Mouse (Mus musculus) midbrain, embryonic 11.5 days (tissue): ENCODE measurements around the gene Tubb3. TPM values are rescaled to one million over a fixed set of nuclear protein-coding genes. Genes with fewer than 3 reads are reported as not detected.
"Not testable (repeated sequence)": the region's sequence is repeated elsewhere in the genome, so short reads cannot be mapped to it uniquely, and the experiment has no call there.

Source experiments
- ATAC-seq: fragments of 200-750 bp; cut with Nextera tagmentation; 2 replicates; pipeline ENCODE4 v1.8.0; 2017; ENCODE audit warnings: moderate TSS enrichment, moderate library complexity; ENCODE audit not compliant: low FRiP score
- DNase-seq: peaks from one replicate; pipeline ENCODE4 v3.0.0; 2015; ENCODE audit warnings: low spot score; ENCODE audit errors: missing footprints
- H3K27ac ChIP-seq: fragments of 300-500 bp; sonication (generic); 2 replicates; pipeline ENCODE4 v1.5.1; 2014; ENCODE audit warnings: low read depth, low read length
- H3K27me3 ChIP-seq: fragments of 300-500 bp; sonication (generic); 2 replicates; pipeline ENCODE4 v1.6.1; 2014; ENCODE audit warnings: mild to moderate bottlenecking, low read length, moderate library complexity, mixed read lengths; ENCODE audit not compliant: control insufficient read depth, insufficient read depth
- H3K36me3 ChIP-seq: fragments of 300-500 bp; sonication (generic); 2 replicates; pipeline ENCODE4 v1.6.1; 2014; ENCODE audit warnings: mild to moderate bottlenecking, low read length, moderate library complexity, mixed read lengths; ENCODE audit not compliant: control insufficient read depth, insufficient read depth
- H3K4me1 ChIP-seq: fragments of 300-500 bp; sonication (generic); 2 replicates; pipeline ENCODE4 v1.6.1; 2014; ENCODE audit warnings: low read length; ENCODE audit not compliant: control insufficient read depth, insufficient read depth
- H3K4me2 ChIP-seq: fragments of 300-500 bp; sonication (generic); 2 replicates; pipeline ENCODE4 v1.6.1; 2014; ENCODE audit warnings: mild to moderate bottlenecking, moderate library complexity
- H3K4me3 ChIP-seq: fragments of 300-500 bp; sonication (generic); 2 replicates; pipeline ENCODE4 v1.5.1; 2014; ENCODE audit warnings: low read depth, low read length
- H3K9ac ChIP-seq: fragments of 300-500 bp; sonication (generic); 2 replicates; pipeline ENCODE4 v1.6.1; 2014; ENCODE audit warnings: low read length
- H3K9me3 ChIP-seq: fragments of 300-500 bp; sonication (generic); 2 replicates; pipeline ENCODE4 v1.6.1; 2016; ENCODE audit warnings: low read length; ENCODE audit not compliant: control insufficient read depth
- WGBS: fragments of 180-500 bp; shearing (Covaris S2); extraction: QIAGEN DNeasy Blood & Tissue Kit; methylation state at CpG from one replicate; pipeline ENCODE4 v1.1.7; 2014; 5-methylcytosine and 5-hydroxymethylcytosine counted together
- polyA plus RNA-seq: library from polyadenylated mRNA; unstranded; fragments of >200 nt; fragmentation: Nextera tagmentation; extraction: Ambion mirVana; gene quantifications from 2 replicates; pipeline ENCODE4 v1.2.1, GENCODE M21; 2014

The Tubb3 gene
- polyA plus RNA-seq, 1 experiment from 2014 or later: 840 TPM

DNA sequence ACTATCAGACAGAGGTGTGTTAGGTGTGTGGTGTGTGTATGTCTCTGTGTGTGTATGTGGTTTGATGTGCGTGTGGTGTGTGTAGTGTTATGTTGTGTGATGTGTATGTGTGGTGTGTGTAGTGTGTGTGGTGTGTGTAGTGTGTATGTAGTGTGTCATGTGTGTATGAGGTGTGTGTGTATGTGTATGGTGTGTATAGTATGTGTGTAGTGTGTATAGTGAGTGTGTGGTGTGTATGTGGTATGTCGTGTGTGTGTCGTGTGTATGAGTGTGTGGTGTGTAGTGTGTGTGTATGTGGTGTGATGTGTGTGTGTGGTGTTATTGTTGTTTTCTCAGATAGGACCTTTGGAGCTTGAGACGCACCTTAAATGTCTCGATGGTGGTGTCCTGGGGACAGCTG lies 31.1 kb downstream of the Tubb3 start:
- H3K9ac ChIP-seq: no peak overlapping the region
- H3K27ac ChIP-seq: no peak overlapping the region
- no peaks in the 10 kb centered on the region for H3K27me3 ChIP-seq
- no peak for DNase-seq
- WGBS: 84% methylated on average over 5 of the region's 5 CpGs
- no peaks in the 10 kb centered on the region for H3K9me3 ChIP-seq
- H3K4me1 ChIP-seq: peaks cover 3% of the 10 kb centered on the region; the same call in 1 of the 2 replicates
- no peaks in the 10 kb centered on the region for H3K36me3 ChIP-seq
- no peak overlapping the region for H3K4me3 ChIP-seq
- ATAC-seq: peak; percentile 43; the same call in 1 of the 2 replicates
- H3K4me2 ChIP-seq: peak overlapping the region; percentile 59; the same call in 1 of the 2 replicates

DNA sequence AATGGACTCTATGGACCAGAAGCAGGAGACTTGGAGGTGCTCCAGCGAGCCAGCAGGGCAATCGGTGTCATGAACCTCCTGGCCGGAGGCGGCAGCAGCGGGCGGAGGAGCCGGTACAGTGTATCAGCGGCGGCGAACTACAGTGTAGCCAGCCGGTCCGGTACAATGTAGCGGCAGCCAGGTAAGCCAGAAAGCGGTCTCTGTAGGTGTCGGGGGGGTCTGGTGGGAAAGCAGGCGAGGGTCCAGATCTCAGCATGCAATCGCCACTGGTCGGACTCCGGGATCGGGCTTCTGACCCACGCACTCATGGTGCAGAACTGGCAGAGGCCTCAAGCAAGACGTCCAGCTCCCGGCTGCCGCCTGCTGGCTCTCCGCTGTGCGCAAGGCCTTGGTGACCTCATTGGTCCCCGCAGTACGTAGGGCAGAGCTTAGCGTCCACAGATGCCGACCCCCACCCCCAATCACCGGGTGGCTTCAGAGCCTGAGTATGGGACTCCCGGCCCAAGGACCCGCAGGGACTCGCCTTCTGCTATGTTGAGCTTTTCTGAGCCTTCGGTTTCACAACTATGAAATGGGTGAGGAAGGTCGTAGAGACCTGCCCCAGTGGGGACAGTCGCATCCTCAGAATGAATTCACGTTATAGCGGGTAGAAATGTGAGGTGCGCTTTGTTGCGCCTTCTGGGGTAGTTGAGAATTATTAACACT lies 31.8 kb downstream of the Tubb3 start:
- H3K4me3 ChIP-seq: peak overlapping the region; percentile 62
- no peaks in the 10 kb centered on the region for H3K36me3 ChIP-seq
- no peaks in the 10 kb centered on the region for H3K27me3 ChIP-seq
- H3K9me3 ChIP-seq: no peaks in the 10 kb centered on the region
- H3K4me1 ChIP-seq: peaks cover 3% of the 10 kb centered on the region; the same call in 1 of the 2 replicates
- peak overlapping the region; percentile 59 for H3K4me2 ChIP-seq
- peak; percentile 100 for DNase-seq
- ATAC-seq: peak; percentile 96
- peak overlapping the region; percentile 85 for H3K9ac ChIP-seq
- 2% methylated on average over 41 of the region's 41 CpGs for WGBS
- 0 out of 2 replicates have a peak overlapping the region, but pooled peaks have one; percentile 45 for H3K27ac ChIP-seq

DNA sequence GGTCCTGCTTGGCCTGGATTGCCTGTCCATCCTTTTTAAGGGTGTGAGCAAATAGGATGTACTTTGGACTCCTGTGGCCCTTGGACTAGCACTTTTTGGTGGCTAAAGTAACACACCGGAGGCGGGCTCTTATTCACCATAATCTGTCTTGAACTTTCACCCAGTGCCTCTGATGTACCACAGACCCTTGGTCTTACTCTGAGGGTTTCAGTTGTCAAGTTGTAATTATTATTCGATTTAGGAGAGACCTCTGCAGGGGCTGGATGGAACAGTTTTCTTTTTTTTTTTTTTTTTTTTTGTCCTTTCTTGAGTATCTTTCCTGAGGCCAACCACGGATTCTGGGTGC lies 32.3 kb downstream of the Tubb3 start:
- Histone ChIP-seq H3K27me3 (no peaks in the 10 kb centered on the region), H3K4me2 (peak overlapping the region; percentile 59), H3K27ac (no peak overlapping the region), H3K4me1 (peaks cover 3% of the 10 kb centered on the region; the same call in 1 of the 2 replicates), H3K4me3 (peak overlapping the region; percentile 62), H3K36me3 (no peaks in the 10 kb centered on the region), H3K9me3 (no peaks in the 10 kb centered on the region), H3K9ac (peak overlapping the region; percentile 85)
- DNase-seq (no peak), ATAC-seq (no peak)
- 31% methylated on average over 4 of the region's 4 CpGs for WGBS

DNA sequence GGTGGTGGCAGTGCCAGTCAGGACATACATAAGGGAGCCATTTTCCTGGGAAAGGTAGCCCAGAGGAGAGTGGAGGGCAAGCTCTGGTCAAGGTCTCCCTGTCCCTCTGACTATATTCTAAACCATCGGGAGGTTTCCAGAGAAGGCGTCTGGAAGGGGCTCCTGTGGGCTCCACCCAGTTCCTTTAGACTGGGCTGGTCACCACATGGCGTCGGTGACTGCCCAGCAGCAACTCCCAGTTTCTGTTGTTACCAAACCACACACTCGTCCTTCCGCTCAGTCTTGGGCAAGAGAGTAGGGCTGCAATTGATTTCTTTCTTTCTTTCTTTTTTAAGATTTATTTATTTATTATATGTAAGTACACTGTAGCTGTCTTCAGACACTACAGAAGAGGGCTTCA lies 32.9 kb downstream of the Tubb3 start:
- H3K27ac ChIP-seq: no peak overlapping the region
- peaks cover 3% of the 10 kb centered on the region; the same call in 1 of the 2 replicates for H3K4me1 ChIP-seq
- H3K9ac ChIP-seq: no peak overlapping the region
- ATAC-seq: no peak
- no peaks in the 10 kb centered on the region for H3K27me3 ChIP-seq
- no peak overlapping the region for H3K4me2 ChIP-seq
- H3K36me3 ChIP-seq: no peaks in the 10 kb centered on the region
- H3K4me3 ChIP-seq: no peak overlapping the region; the same call in 1 of the 2 replicates
- no peaks in the 10 kb centered on the region for H3K9me3 ChIP-seq
- no peak for DNase-seq
- 92% methylated on average over 6 of the region's 6 CpGs for WGBS

DNA sequence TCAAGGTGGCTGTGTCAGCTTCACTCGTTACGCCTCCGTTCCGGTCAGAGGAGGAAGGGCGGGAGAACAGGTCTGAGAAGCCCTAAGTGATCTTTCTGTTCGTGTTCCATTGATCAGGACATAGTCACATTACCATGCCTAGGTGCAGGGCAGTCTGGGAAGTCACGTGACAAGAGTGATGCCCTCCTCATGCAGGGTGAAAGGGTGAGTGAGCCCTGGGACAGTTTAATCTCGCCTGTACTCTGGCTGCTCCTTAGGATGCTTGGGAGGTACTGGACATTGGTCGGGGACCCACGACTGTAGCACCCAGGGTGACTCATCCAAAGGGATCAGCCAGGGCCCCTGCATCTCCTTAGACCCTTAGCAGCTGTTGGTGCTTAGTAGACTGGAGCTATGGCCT lies 34.8 kb downstream of the Tubb3 start:
- Histone ChIP-seq H3K27ac (no peak overlapping the region), H3K4me3 (no peak overlapping the region), H3K9me3 (no peaks in the 10 kb centered on the region), H3K9ac (no peak overlapping the region), H3K4me2 (no peak overlapping the region), H3K4me1 (peaks cover 3% of the 10 kb centered on the region; the same call in 1 of the 2 replicates), H3K36me3 (no peaks in the 10 kb centered on the region), H3K27me3 (no peaks in the 10 kb centered on the region)
- ATAC-seq: no peak
- DNase-seq: no peak
- WGBS: 88% methylated on average over 10 of the region's 10 CpGs

DNA sequence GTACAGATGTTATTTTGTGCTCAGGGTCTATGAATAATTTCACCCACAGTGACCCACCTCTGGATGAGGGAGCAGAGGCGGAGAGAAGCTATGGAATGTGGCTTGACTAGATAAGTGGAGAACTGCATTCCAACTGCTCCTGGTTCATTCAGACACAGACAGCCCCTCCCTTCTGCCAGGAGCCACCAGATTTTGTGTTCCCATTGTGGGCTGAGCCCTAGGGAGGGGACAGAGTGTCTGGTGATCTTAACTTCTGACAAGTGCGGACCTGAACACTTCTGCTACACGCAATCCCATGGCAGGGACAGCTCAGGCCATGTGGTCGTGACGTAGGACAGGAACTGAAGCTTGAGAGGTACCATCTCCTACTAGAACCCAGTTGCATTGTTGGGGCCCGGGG lies 35.6 kb downstream of the Tubb3 start:
- H3K36me3 ChIP-seq: no peaks in the 10 kb centered on the region
- no peak overlapping the region for H3K4me3 ChIP-seq
- no peaks in the 10 kb centered on the region for H3K27me3 ChIP-seq
- DNase-seq: no peak
- H3K4me2 ChIP-seq: no peak overlapping the region
- no peak overlapping the region for H3K9ac ChIP-seq
- H3K4me1 ChIP-seq: peaks cover 3% of the 10 kb centered on the region; the same call in 1 of the 2 replicates
- 92% methylated on average over 6 of the region's 6 CpGs for WGBS
- ATAC-seq: no peak
- no peak overlapping the region for H3K27ac ChIP-seq
- H3K9me3 ChIP-seq: no peaks in the 10 kb centered on the region

DNA sequence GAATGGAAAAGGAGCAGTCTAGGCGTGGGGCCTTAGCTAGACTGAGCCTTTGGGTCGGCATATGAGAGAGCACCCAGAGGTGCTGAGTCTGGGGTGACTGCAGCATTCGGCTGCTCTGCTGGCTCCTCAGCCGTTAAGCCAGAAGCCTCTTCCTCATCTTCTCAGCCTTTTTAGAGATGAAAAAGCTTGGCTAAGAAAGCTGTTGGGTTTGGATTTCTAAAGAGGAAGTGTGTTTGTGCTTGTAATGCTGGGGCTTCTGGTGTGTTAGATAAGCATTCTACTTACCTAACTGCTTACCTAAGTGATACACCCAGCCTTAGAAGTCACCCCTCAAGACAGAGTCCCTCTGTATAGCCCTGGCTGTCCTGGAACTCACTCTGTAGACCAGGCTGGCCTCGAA lies 39.6 kb downstream of the Tubb3 start:
- H3K9me3 ChIP-seq: no peaks in the 10 kb centered on the region
- WGBS: 95% methylated on average over 5 of the region's 5 CpGs
- H3K27ac ChIP-seq: no peak overlapping the region
- ATAC-seq (no peak), DNase-seq (no peak)
- no peak overlapping the region for H3K4me3 ChIP-seq
- no peak overlapping the region for H3K4me2 ChIP-seq
- no peak overlapping the region for H3K9ac ChIP-seq
- no peaks in the 10 kb centered on the region for H3K27me3 ChIP-seq
- peaks cover 10% of the 10 kb centered on the region for H3K36me3 ChIP-seq
- no peaks in the 10 kb centered on the region for H3K4me1 ChIP-seq

DNA sequence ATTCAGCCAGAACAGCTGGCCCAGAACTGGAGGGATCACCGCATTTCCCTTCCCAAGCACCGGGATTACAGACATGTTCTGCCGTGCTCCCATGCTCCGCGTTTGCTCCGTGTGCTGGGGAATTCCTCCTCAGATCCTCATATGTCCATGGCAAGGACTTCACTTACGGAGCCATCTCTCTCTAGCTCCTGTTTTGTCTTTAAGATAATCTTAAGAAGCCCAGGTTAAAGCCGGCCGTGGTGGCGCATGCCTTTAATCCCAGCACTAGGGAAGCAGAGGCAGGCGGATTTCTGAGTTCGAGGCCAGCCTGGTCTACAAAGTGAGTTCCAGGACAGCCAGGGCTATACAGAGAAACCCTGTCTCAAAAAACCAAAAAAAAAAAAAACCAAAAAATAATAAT lies 40.5 kb downstream of the Tubb3 start:
- not testable (repeated sequence) for H3K27me3 ChIP-seq, H3K9me3 ChIP-seq, ATAC-seq, DNase-seq, H3K4me3 ChIP-seq, H3K4me1 ChIP-seq, H3K36me3 ChIP-seq, H3K9ac ChIP-seq, H3K27ac ChIP-seq, H3K4me2 ChIP-seq
- WGBS: 97% methylated on average over 12 of the region's 12 CpGs

DNA sequence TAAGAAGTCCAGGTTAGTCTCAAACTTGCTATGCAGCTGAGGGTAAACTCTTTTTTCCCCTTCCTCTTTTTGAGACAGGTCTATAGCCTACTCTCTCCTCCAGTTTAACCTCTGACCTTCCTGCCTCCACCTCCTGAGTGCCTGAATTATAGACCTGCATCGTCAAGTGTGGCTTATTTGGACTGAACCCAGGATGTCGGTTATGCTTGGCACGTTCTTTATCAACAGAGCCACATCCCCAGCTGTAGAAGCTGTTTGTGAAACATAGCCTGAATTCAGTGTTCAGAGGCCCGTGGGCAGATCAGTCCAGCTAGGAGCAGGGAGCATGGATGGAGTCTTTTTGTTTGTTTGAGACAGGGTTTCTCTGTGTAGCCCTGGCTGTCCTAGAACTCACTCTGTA lies 40.9 kb downstream of the Tubb3 start:
- no peak for ATAC-seq
- peaks cover 10% of the 10 kb centered on the region for H3K36me3 ChIP-seq
- DNase-seq: no peak

More for the DNA sequence above, 40.9 kb downstream of the Tubb3 start:
- Histone ChIP-seq H3K4me1 (no peaks in the 10 kb centered on the region), H3K4me3 (no peak overlapping the region), H3K4me2 (no peak overlapping the region), H3K27me3 (no peaks in the 10 kb centered on the region), H3K9me3 (no peaks in the 10 kb centered on the region), H3K9ac (no peak overlapping the region), H3K27ac (no peak overlapping the region)
- 90% methylated on average over 4 of the region's 4 CpGs for WGBS
